Mouse (Mus musculus) adipocyte (in vitro differentiated cells): ENCODE data around the gene Vps13d.

ENCODE experiments used
- DNase-seq: peaks from one replicate; pipeline ENCODE4 v3.0.0-alpha.2; 2016; ENCODE audit warnings: low spot score

Gene Vps13d

GRCm38 (mm10) chr4:145150345-145151102 is 44.3 kb downstream of the Vps13d start:
- no peak for DNase-seq

GRCm38 (mm10) chr4:145147006-145147961 is 47.5 kb downstream of the Vps13d start:
- no peak for DNase-seq

- DNase-seq, result no peak
These were observed 51.3 kb downstream of the Vps13d start for GRCm38 (mm10) chr4:145143533-145143932.

GRCm38 (mm10) chr4:145136705-145137104 is 58.1 kb downstream of the Vps13d start:
- peak; percentile 8 for DNase-seq

GRCm38 (mm10) chr4:145135473-145135872 is 59.3 kb downstream of the Vps13d start:
- DNase-seq, result no peak

- no peak for DNase-seq
These were observed 64.0 kb downstream of the Vps13d start for GRCm38 (mm10) chr4:145130772-145131171.

- peak; percentile 88 for DNase-seq
These were observed 64.8 kb downstream of the Vps13d start for GRCm38 (mm10) chr4:145129956-145130548.

GRCm38 (mm10) chr4:145125463-145126220 is 69.2 kb downstream of the Vps13d start:
- peak; percentile 60 for DNase-seq

- no peak for DNase-seq
These were observed 70.4 kb downstream of the Vps13d start for GRCm38 (mm10) chr4:145124419-145124818.

GRCm38 (mm10) chr4:145111641-145112040 is 83.2 kb downstream of the Vps13d start:
- no peak for DNase-seq

- DNase-seq, result no peak
These were observed 84.1 kb downstream of the Vps13d start for GRCm38 (mm10) chr4:145110736-145111135.

GRCm38 (mm10) chr4:145106796-145107195 is 88.0 kb downstream of the Vps13d start:
- DNase-seq, result no peak

GRCm38 (mm10) chr4:145105319-145105718 is 89.5 kb downstream of the Vps13d start:
- no peak for DNase-seq

- DNase-seq, result no peak
These were observed 89.9 kb downstream of the Vps13d start for GRCm38 (mm10) chr4:145104917-145105316.

GRCm38 (mm10) chr4:145103617-145104016 is 91.2 kb downstream of the Vps13d start:
- DNase-seq, result no peak

GRCm38 (mm10) chr4:145101823-145102718 is 92.7 kb downstream of the Vps13d start:
- no peak for DNase-seq

GRCm38 (mm10) chr4:145099853-145100252 is 95.0 kb downstream of the Vps13d start:
- no peak for DNase-seq

GRCm38 (mm10) chr4:145099344-145099743 is 95.5 kb downstream of the Vps13d start:
- peak; percentile 23 for DNase-seq

GRCm38 (mm10) chr4:145097974-145098373 is 96.8 kb downstream of the Vps13d start:
- DNase-seq, result no peak

- peak; percentile 68 for DNase-seq
These were observed 98.2 kb downstream of the Vps13d start for GRCm38 (mm10) chr4:145096481-145097039.
